Mouse (Mus musculus): ENCODE measurements around the gene Mrps33. TPM values are rescaled to one million over a fixed set of nuclear protein-coding genes. Genes with fewer than 3 reads are reported as not detected.

The Mrps33 gene
- polyA plus RNA-seq, 1 experiment from 2014 or later: 166 TPM

GRCm38 (mm10) chr6:39807050-39807560 is 3.7 kb downstream of the Mrps33 start:
- Histone ChIP-seq H3K9ac (ENCODE audit: low read depth, low read length) (no peak overlapping the region), H3K9me3 (ENCODE audit: control insufficient read depth, low read length) (no peaks in the 10 kb centered on the region), H3K36me3 (ENCODE audit: control insufficient read depth, insufficient read depth, low read length) (peaks cover 6% of the 10 kb centered on the region), H3K4me2 (ENCODE audit: low read length) (no peak overlapping the region), H3K27ac (ENCODE audit: low read depth, low read length) (no peak overlapping the region), H3K4me3 (ENCODE audit: low read length) (no peak overlapping the region), H3K4me1 (ENCODE audit: control insufficient read depth, insufficient read depth, low read depth, low read length) (peaks cover 3% of the 10 kb centered on the region), H3K27me3 (replicated peaks; ENCODE audit: control insufficient read depth, insufficient read depth, low read length) (no peaks in the 10 kb centered on the region)
- ATAC-seq: no peak
- 96% methylated on average over 7 of the region's 7 CpGs for WGBS

GRCm38 (mm10) chr6:39806336-39806735 is 4.5 kb downstream of the Mrps33 start:
- no peak overlapping the region for H3K9ac ChIP-seq (ENCODE audit: low read depth, low read length)
- peaks cover 6% of the 10 kb centered on the region for H3K36me3 ChIP-seq (ENCODE audit: control insufficient read depth, insufficient read depth, low read length)
- ATAC-seq: no peak
- no peaks in the 10 kb centered on the region for H3K27me3 ChIP-seq (replicated peaks; ENCODE audit: control insufficient read depth, insufficient read depth, low read length)
- 71% methylated on average over 7 of the region's 7 CpGs for WGBS
- H3K4me1 ChIP-seq (ENCODE audit: control insufficient read depth, insufficient read depth, low read depth, low read length): peaks cover 3% of the 10 kb centered on the region
- no peaks in the 10 kb centered on the region for H3K9me3 ChIP-seq (ENCODE audit: control insufficient read depth, low read length)
- no peak overlapping the region for H3K4me2 ChIP-seq (ENCODE audit: low read length)
- H3K27ac ChIP-seq (ENCODE audit: low read depth, low read length): no peak overlapping the region; the same call in 1 of the 2 replicates
- no peak overlapping the region for H3K4me3 ChIP-seq (ENCODE audit: low read length)

GRCm38 (mm10) chr6:39805916-39806315 is 4.9 kb downstream of the Mrps33 start:
- Histone ChIP-seq H3K36me3 (ENCODE audit: control insufficient read depth, insufficient read depth, low read length) (peaks cover 6% of the 10 kb centered on the region), H3K27me3 (replicated peaks; ENCODE audit: control insufficient read depth, insufficient read depth, low read length) (no peaks in the 10 kb centered on the region), H3K4me2 (ENCODE audit: low read length) (no peak overlapping the region), H3K27ac (ENCODE audit: low read depth, low read length) (peak overlapping the region; percentile 48; the same call in 1 of the 2 replicates), H3K4me1 (ENCODE audit: control insufficient read depth, insufficient read depth, low read depth, low read length) (peaks cover 3% of the 10 kb centered on the region), H3K9me3 (ENCODE audit: control insufficient read depth, low read length) (no peaks in the 10 kb centered on the region), H3K9ac (ENCODE audit: low read depth, low read length) (no peak overlapping the region), H3K4me3 (ENCODE audit: low read length) (no peak overlapping the region)
- 13% methylated on average over 3 of the region's 3 CpGs for WGBS
- peak; percentile 40; the same call in 1 of the 2 replicates for ATAC-seq

- no peak overlapping the region for H3K4me2 ChIP-seq (ENCODE audit: low read length)
- no peaks in the 10 kb centered on the region for H3K9me3 ChIP-seq (ENCODE audit: control insufficient read depth, low read length)
- 92% methylated on average over 7 of the region's 7 CpGs for WGBS
- H3K27me3 ChIP-seq (replicated peaks; ENCODE audit: control insufficient read depth, insufficient read depth, low read length): no peaks in the 10 kb centered on the region
- peaks cover 16% of the 10 kb centered on the region for H3K36me3 ChIP-seq (ENCODE audit: control insufficient read depth, insufficient read depth, low read length)
- ATAC-seq: no peak
- no peaks in the 10 kb centered on the region for H3K4me1 ChIP-seq (ENCODE audit: control insufficient read depth, insufficient read depth, low read depth, low read length)
- no peak overlapping the region for H3K9ac ChIP-seq (ENCODE audit: low read depth, low read length)
- H3K27ac ChIP-seq (ENCODE audit: low read depth, low read length): no peak overlapping the region
- H3K4me3 ChIP-seq (ENCODE audit: low read length): no peak overlapping the region
Observed at GRCm38 (mm10) chr6:39800977-39801376, 9.8 kb downstream of the Mrps33 start.

- 83% methylated on average over 2 of the region's 2 CpGs for WGBS
- no peaks in the 10 kb centered on the region for H3K27me3 ChIP-seq (replicated peaks; ENCODE audit: control insufficient read depth, insufficient read depth, low read length)
- no peaks in the 10 kb centered on the region for H3K9me3 ChIP-seq (ENCODE audit: control insufficient read depth, low read length)
- no peak overlapping the region for H3K27ac ChIP-seq (ENCODE audit: low read depth, low read length)
- H3K4me1 ChIP-seq (ENCODE audit: control insufficient read depth, insufficient read depth, low read depth, low read length): no peaks in the 10 kb centered on the region
- H3K4me3 ChIP-seq (ENCODE audit: low read length): no peak overlapping the region
- H3K36me3 ChIP-seq (ENCODE audit: control insufficient read depth, insufficient read depth, low read length): peaks cover 9% of the 10 kb centered on the region
- H3K9ac ChIP-seq (ENCODE audit: low read depth, low read length): no peak overlapping the region
- no peak overlapping the region for H3K4me2 ChIP-seq (ENCODE audit: low read length)
- ATAC-seq: no peak
Observed at GRCm38 (mm10) chr6:39797076-39797475, 13.7 kb downstream of the Mrps33 start.

- H3K27ac ChIP-seq (ENCODE audit: low read depth, low read length): no peak overlapping the region
- no peaks in the 10 kb centered on the region for H3K27me3 ChIP-seq (replicated peaks; ENCODE audit: control insufficient read depth, insufficient read depth, low read length)
- no peak overlapping the region for H3K4me2 ChIP-seq (ENCODE audit: low read length)
- H3K4me1 ChIP-seq (ENCODE audit: control insufficient read depth, insufficient read depth, low read depth, low read length): no peaks in the 10 kb centered on the region
- 82% methylated on average over 1 of the region's 1 CpGs for WGBS
- ATAC-seq: no peak
- H3K36me3 ChIP-seq (ENCODE audit: control insufficient read depth, insufficient read depth, low read length): peaks cover 9% of the 10 kb centered on the region; the same call in 1 of the 2 replicates
- H3K4me3 ChIP-seq (ENCODE audit: low read length): no peak overlapping the region
- H3K9ac ChIP-seq (ENCODE audit: low read depth, low read length): no peak overlapping the region
- no peaks in the 10 kb centered on the region for H3K9me3 ChIP-seq (ENCODE audit: control insufficient read depth, low read length)
Observed at GRCm38 (mm10) chr6:39796150-39796549, 14.6 kb downstream of the Mrps33 start.

- Histone ChIP-seq H3K27ac (ENCODE audit: low read depth, low read length) (no peak overlapping the region), H3K27me3 (replicated peaks; ENCODE audit: control insufficient read depth, insufficient read depth, low read length) (no peaks in the 10 kb centered on the region), H3K4me1 (ENCODE audit: control insufficient read depth, insufficient read depth, low read depth, low read length) (peaks cover 3% of the 10 kb centered on the region; the same call in 1 of the 2 replicates), H3K4me3 (ENCODE audit: low read length) (no peak overlapping the region), H3K9ac (ENCODE audit: low read depth, low read length) (no peak overlapping the region), H3K9me3 (ENCODE audit: control insufficient read depth, low read length) (no peaks in the 10 kb centered on the region), H3K4me2 (ENCODE audit: low read length) (no peak overlapping the region), H3K36me3 (ENCODE audit: control insufficient read depth, insufficient read depth, low read length) (no peaks in the 10 kb centered on the region)
- no peak for ATAC-seq
- WGBS: 63% methylated on average over 5 of the region's 5 CpGs
Observed at GRCm38 (mm10) chr6:39791806-39792205, 19.0 kb downstream of the Mrps33 start.

- Histone ChIP-seq H3K27ac (ENCODE audit: low read depth, low read length) (no peak overlapping the region), H3K4me1 (ENCODE audit: control insufficient read depth, insufficient read depth, low read depth, low read length) (peaks cover 3% of the 10 kb centered on the region; the same call in 1 of the 2 replicates), H3K4me2 (ENCODE audit: low read length) (no peak overlapping the region), H3K9ac (ENCODE audit: low read depth, low read length) (no peak overlapping the region), H3K4me3 (ENCODE audit: low read length) (no peak overlapping the region), H3K27me3 (replicated peaks; ENCODE audit: control insufficient read depth, insufficient read depth, low read length) (no peaks in the 10 kb centered on the region), H3K36me3 (ENCODE audit: control insufficient read depth, insufficient read depth, low read length) (no peaks in the 10 kb centered on the region), H3K9me3 (ENCODE audit: control insufficient read depth, low read length) (no peaks in the 10 kb centered on the region)
- ATAC-seq: no peak
Observed at GRCm38 (mm10) chr6:39788408-39788807, 22.4 kb downstream of the Mrps33 start.

- Histone ChIP-seq H3K27me3 (replicated peaks; ENCODE audit: control insufficient read depth, insufficient read depth, low read length) (no peaks in the 10 kb centered on the region), H3K9me3 (ENCODE audit: control insufficient read depth, low read length) (no peaks in the 10 kb centered on the region), H3K4me2 (ENCODE audit: low read length) (no peak overlapping the region), H3K4me1 (ENCODE audit: control insufficient read depth, insufficient read depth, low read depth, low read length) (peaks cover 3% of the 10 kb centered on the region; the same call in 1 of the 2 replicates), H3K4me3 (ENCODE audit: low read length) (no peak overlapping the region), H3K9ac (ENCODE audit: low read depth, low read length) (no peak overlapping the region), H3K36me3 (ENCODE audit: control insufficient read depth, insufficient read depth, low read length) (no peaks in the 10 kb centered on the region), H3K27ac (ENCODE audit: low read depth, low read length) (no peak overlapping the region)
- ATAC-seq: peak; percentile 78
- 8% methylated on average over 9 of the region's 9 CpGs for WGBS
Observed at GRCm38 (mm10) chr6:39787783-39788182, 23.0 kb downstream of the Mrps33 start.

- 77% methylated on average over 5 of the region's 5 CpGs for WGBS
- ATAC-seq: no peak
- Histone ChIP-seq H3K4me2 (ENCODE audit: low read length) (no peak overlapping the region), H3K36me3 (ENCODE audit: control insufficient read depth, insufficient read depth, low read length) (no peaks in the 10 kb centered on the region), H3K9me3 (ENCODE audit: control insufficient read depth, low read length) (no peaks in the 10 kb centered on the region), H3K27me3 (replicated peaks; ENCODE audit: control insufficient read depth, insufficient read depth, low read length) (no peaks in the 10 kb centered on the region), H3K4me3 (ENCODE audit: low read length) (no peak overlapping the region), H3K27ac (ENCODE audit: low read depth, low read length) (no peak overlapping the region), H3K9ac (ENCODE audit: low read depth, low read length) (no peak overlapping the region), H3K4me1 (ENCODE audit: control insufficient read depth, insufficient read depth, low read depth, low read length) (peaks cover 11% of the 10 kb centered on the region)
Observed at GRCm38 (mm10) chr6:39785944-39786343, 24.8 kb downstream of the Mrps33 start.

Data from hindbrain, embryonic 16.5 days (tissue).